Mouse (Mus musculus) hindbrain, embryonic 14.5 days (tissue): Measurements from ENCODE around the gene Kif16b. TPM values are rescaled to one million over a fixed set of nuclear protein-coding genes. Genes with fewer than 3 reads are reported as not detected.

Experiments
- ATAC-seq: fragments of 200-750 bp; cut with Nextera tagmentation; 2 replicates; pipeline ENCODE4 v1.8.0; 2017; ENCODE audit warnings: moderate number of reproducible peaks, mild to moderate bottlenecking, moderate TSS enrichment, moderate library complexity; ENCODE audit not compliant: low FRiP score
- DNase-seq: peaks from one replicate; pipeline ENCODE4 v3.0.0-alpha.2; 2015; ENCODE audit warnings: low spot score
- H3K27ac ChIP-seq: fragments of 300-500 bp; sonication (generic); 2 replicates; pipeline ENCODE4 v1.5.1; 2014; ENCODE audit warnings: mild to moderate bottlenecking, moderate library complexity
- H3K27me3 ChIP-seq: fragments of 300-500 bp; sonication (generic); 2 replicates; pipeline ENCODE4 v1.6.1; 2014; ENCODE audit warnings: mild to moderate bottlenecking, low read length, mixed read lengths; ENCODE audit not compliant: control insufficient read depth, insufficient read depth
- H3K36me3 ChIP-seq: fragments of 300-500 bp; sonication (generic); replicated peaks from 2 replicates; pipeline ENCODE4 v1.6.1; 2014; ENCODE audit not compliant: control insufficient read depth, insufficient read depth
- H3K4me1 ChIP-seq: fragments of 300-500 bp; sonication (generic); replicated peaks from 2 replicates; pipeline ENCODE4 v1.6.1; 2014; ENCODE audit warnings: antibody characterized with exemption, low read length, mixed read lengths; ENCODE audit not compliant: control insufficient read depth, insufficient read depth
- H3K4me2 ChIP-seq: fragments of 300-500 bp; sonication (generic); replicated peaks from 2 replicates; pipeline ENCODE4 v1.6.1; 2014; ENCODE audit warnings: mild to moderate bottlenecking, moderate library complexity
- H3K4me3 ChIP-seq: fragments of 300-500 bp; sonication (generic); replicated peaks from 2 replicates; pipeline ENCODE4 v1.5.1; 2014; ENCODE audit warnings: mild to moderate bottlenecking, low read length
- H3K9ac ChIP-seq: fragments of 300-500 bp; sonication (generic); 2 replicates; pipeline ENCODE4 v1.6.1; 2014
- H3K9me3 ChIP-seq: fragments of 300-500 bp; sonication (generic); 2 replicates; pipeline ENCODE4 v1.6.1; 2016; ENCODE audit warnings: low read length; ENCODE audit not compliant: control insufficient read depth
- WGBS: fragments of 180-500 bp; shearing (Covaris S2); extraction: QIAGEN DNeasy Blood & Tissue Kit; methylation state at CpG from one replicate; pipeline ENCODE4 v1.1.7; 2014; 5-methylcytosine and 5-hydroxymethylcytosine counted together
- polyA plus RNA-seq: library from polyadenylated mRNA; unstranded; fragments of >200 nt; fragmentation: Nextera tagmentation; extraction: Ambion mirVana; gene quantifications from 2 replicates; pipeline ENCODE4 v1.2.1, GENCODE M21; 2014

Gene Kif16b
- polyA plus RNA-seq, 1 experiment from 2014 or later: 4.5 TPM

GRCm38 (mm10) chr2:142731016-142731777 is 170.1 kb downstream of the Kif16b start:
- no peaks in the 10 kb centered on the region for H3K27me3 ChIP-seq
- DNase-seq (no peak), ATAC-seq (peak; percentile 61; the same call in 1 of the 2 replicates)
- H3K4me2 ChIP-seq: no peak overlapping the region; the same call in 1 of the 2 replicates
- 68% methylated on average over 10 of the region's 10 CpGs for WGBS
- no peak overlapping the region for H3K27ac ChIP-seq
- H3K36me3 ChIP-seq: no peaks in the 10 kb centered on the region
- no peak overlapping the region for H3K9ac ChIP-seq
- peaks cover 6% of the 10 kb centered on the region; the same call in 1 of the 2 replicates for H3K4me1 ChIP-seq
- H3K9me3 ChIP-seq: no peaks in the 10 kb centered on the region
- H3K4me3 ChIP-seq: no peak overlapping the region

- Histone ChIP-seq H3K27ac (no peak overlapping the region), H3K4me1 (no peaks in the 10 kb centered on the region), H3K9me3 (no peaks in the 10 kb centered on the region), H3K9ac (no peak overlapping the region), H3K27me3 (no peaks in the 10 kb centered on the region), H3K36me3 (no peaks in the 10 kb centered on the region), H3K4me2 (no peak overlapping the region), H3K4me3 (no peak overlapping the region)
- WGBS: 84% methylated on average over 7 of the region's 7 CpGs
- ATAC-seq: no peak
- DNase-seq: no peak
Observed at GRCm38 (mm10) chr2:142724215-142725001, 176.9 kb downstream of the Kif16b start.

GRCm38 (mm10) chr2:142720174-142720573 is 181.2 kb downstream of the Kif16b start:
- DNase-seq (no peak), ATAC-seq (no peak)
- 84% methylated on average over 2 of the region's 2 CpGs for WGBS
- Histone ChIP-seq H3K4me2 (no peak overlapping the region), H3K4me3 (no peak overlapping the region), H3K9me3 (no peaks in the 10 kb centered on the region), H3K9ac (no peak overlapping the region), H3K36me3 (no peaks in the 10 kb centered on the region), H3K27me3 (no peaks in the 10 kb centered on the region), H3K4me1 (no peaks in the 10 kb centered on the region), H3K27ac (no peak overlapping the region)

GRCm38 (mm10) chr2:142718998-142719397 is 182.3 kb downstream of the Kif16b start:
- Histone ChIP-seq H3K4me3 (no peak overlapping the region), H3K9ac (no peak overlapping the region), H3K27ac (no peak overlapping the region), H3K9me3 (no peaks in the 10 kb centered on the region), H3K4me2 (no peak overlapping the region), H3K36me3 (no peaks in the 10 kb centered on the region), H3K27me3 (no peaks in the 10 kb centered on the region), H3K4me1 (no peaks in the 10 kb centered on the region)
- no peak for DNase-seq
- no peak for ATAC-seq

GRCm38 (mm10) chr2:142717591-142717990 is 183.7 kb downstream of the Kif16b start:
- no peak overlapping the region for H3K4me3 ChIP-seq
- no peak overlapping the region for H3K27ac ChIP-seq
- no peak overlapping the region for H3K9ac ChIP-seq
- H3K9me3 ChIP-seq: no peaks in the 10 kb centered on the region
- ATAC-seq (no peak), DNase-seq (no peak)
- H3K4me1 ChIP-seq: no peaks in the 10 kb centered on the region
- no peaks in the 10 kb centered on the region for H3K36me3 ChIP-seq
- no peak overlapping the region for H3K4me2 ChIP-seq
- WGBS: 71% methylated on average over 4 of the region's 4 CpGs
- no peaks in the 10 kb centered on the region for H3K27me3 ChIP-seq

- H3K4me2 ChIP-seq: no peak overlapping the region
- no peaks in the 10 kb centered on the region for H3K4me1 ChIP-seq
- H3K27ac ChIP-seq: no peak overlapping the region
- H3K36me3 ChIP-seq: 0 out of 2 replicates have a peak, but pooled peaks cover 5% of the 10 kb centered on the region
- ATAC-seq: no peak
- H3K27me3 ChIP-seq: no peaks in the 10 kb centered on the region
- no peak for DNase-seq
- H3K4me3 ChIP-seq: no peak overlapping the region
- H3K9ac ChIP-seq: no peak overlapping the region
- H3K9me3 ChIP-seq: no peaks in the 10 kb centered on the region
Observed at GRCm38 (mm10) chr2:142715912-142716260, 185.4 kb downstream of the Kif16b start.

GRCm38 (mm10) chr2:142715186-142715911 is 186.0 kb downstream of the Kif16b start:
- DNase-seq (no peak), ATAC-seq (no peak)
- no peak overlapping the region for H3K9ac ChIP-seq
- H3K36me3 ChIP-seq: 0 out of 2 replicates have a peak, but pooled peaks cover 5% of the 10 kb centered on the region
- H3K27me3 ChIP-seq: no peaks in the 10 kb centered on the region
- no peak overlapping the region for H3K27ac ChIP-seq
- no peak overlapping the region for H3K4me2 ChIP-seq
- no peaks in the 10 kb centered on the region for H3K9me3 ChIP-seq
- H3K4me1 ChIP-seq: no peaks in the 10 kb centered on the region
- 49% methylated on average over 1 of the region's 1 CpGs for WGBS
- no peak overlapping the region for H3K4me3 ChIP-seq

GRCm38 (mm10) chr2:142712727-142713126 is 188.6 kb downstream of the Kif16b start:
- DNase-seq (no peak), ATAC-seq (no peak)
- WGBS: 86% methylated on average over 11 of the region's 11 CpGs
- Histone ChIP-seq H3K4me1 (no peaks in the 10 kb centered on the region), H3K27ac (no peak overlapping the region), H3K36me3 (0 out of 2 replicates have a peak, but pooled peaks cover 5% of the 10 kb centered on the region), H3K27me3 (no peaks in the 10 kb centered on the region), H3K4me3 (no peak overlapping the region), H3K4me2 (no peak overlapping the region), H3K9me3 (no peaks in the 10 kb centered on the region), H3K9ac (no peak overlapping the region)

GRCm38 (mm10) chr2:142709326-142709725 is 192.0 kb downstream of the Kif16b start:
- WGBS: 54% methylated on average over 3 of the region's 3 CpGs
- H3K36me3 ChIP-seq: 0 out of 2 replicates have a peak, but pooled peaks cover 5% of the 10 kb centered on the region
- no peaks in the 10 kb centered on the region for H3K9me3 ChIP-seq
- ATAC-seq: no peak
- H3K4me3 ChIP-seq: no peak overlapping the region
- H3K4me1 ChIP-seq: no peaks in the 10 kb centered on the region
- H3K27me3 ChIP-seq: no peaks in the 10 kb centered on the region
- no peak overlapping the region for H3K27ac ChIP-seq
- no peak overlapping the region for H3K4me2 ChIP-seq
- no peak for DNase-seq
- no peak overlapping the region for H3K9ac ChIP-seq
